Mouse (Mus musculus): ENCODE data around the gene Krtap15. TPM values are rescaled to one million over a fixed set of nuclear protein-coding genes. Genes with fewer than 3 reads are reported as not detected.

Krtap15 gene
- polyA plus RNA-seq, 1 experiment from 2014 or later: not detected

- DNase-seq (ENCODE audit: low spot score): no peak
- no peaks in the 10 kb centered on the region for H3K4me1 ChIP-seq
- no peak within 1 kb of the TSS for H3K4me3 ChIP-seq
- no peaks in the 10 kb centered on the region for H3K27me3 ChIP-seq (replicated peaks; ENCODE audit: low read depth, poor library complexity, severe bottlenecking)
- WGBS: 97% methylated on average over 3 of the region's 3 CpGs
- no peaks in the 10 kb centered on the region for H3K9me3 ChIP-seq
- H3K27ac ChIP-seq (replicated peaks): no peak within 1 kb of the TSS
- H3K36me3 ChIP-seq (replicated peaks): no peaks in the 10 kb centered on the region
Observed at GRCm38 (mm10) chr16:88874169-88874568, 54.2 kb downstream of the Krtap15 start, which contains the start of gene Krtap19-2. TSS of gene Krtap19-2 (minus strand) at chr16:88874269.

- Histone ChIP-seq H3K9me3 (no peaks in the 10 kb centered on the region), H3K27me3 (replicated peaks; ENCODE audit: low read depth, poor library complexity, severe bottlenecking) (no peaks in the 10 kb centered on the region), H3K4me3 (no peak within 1 kb of the TSS), H3K36me3 (replicated peaks) (no peaks in the 10 kb centered on the region), H3K4me1 (no peaks in the 10 kb centered on the region), H3K27ac (replicated peaks) (no peak within 1 kb of the TSS)
- WGBS: 88% methylated on average over 2 of the region's 2 CpGs
- DNase-seq (ENCODE audit: low spot score): no peak
Observed at GRCm38 (mm10) chr16:88877938-88878337, 57.9 kb downstream of the Krtap15 start, which contains the start of gene Krtap19-3. TSS of gene Krtap19-3 (minus strand) at chr16:88878038.

Other genes starting within 250 kb of the Krtap15 start
- gene Krtap24-1, start 207.9 kb upstream of the Krtap15 start, polyA plus RNA-seq (2016; fragmentation: Nextera tagmentation; extraction: Ambion mirVana): not detected in 2 replicates
- gene 2310079G19Rik, start 192.5 kb upstream of the Krtap15 start, polyA plus RNA-seq (2016; fragmentation: Nextera tagmentation; extraction: Ambion mirVana): not detected in 2 replicates
- gene Krtap26-1, start 172.4 kb upstream of the Krtap15 start, polyA plus RNA-seq (2016; fragmentation: Nextera tagmentation; extraction: Ambion mirVana): not detected in 2 replicates
- gene Krtap27-1, start 148.5 kb upstream of the Krtap15 start, polyA plus RNA-seq (2016; fragmentation: Nextera tagmentation; extraction: Ambion mirVana): not detected in 2 replicates
- not detected in 2 replicates for gene 2310061N02Rik, start 112.3 kb upstream of the Krtap15 start, polyA plus RNA-seq (2016; fragmentation: Nextera tagmentation; extraction: Ambion mirVana)
- gene Krtap13-1, start 91.4 kb upstream of the Krtap15 start, polyA plus RNA-seq (2016; fragmentation: Nextera tagmentation; extraction: Ambion mirVana): not detected in 2 replicates
- gene Krtap13, start 68.6 kb upstream of the Krtap15 start, polyA plus RNA-seq (2016; fragmentation: Nextera tagmentation; extraction: Ambion mirVana): not detected in 2 replicates
- gene 2310034C09Rik, start 61.4 kb upstream of the Krtap15 start, polyA plus RNA-seq (2016; fragmentation: Nextera tagmentation; extraction: Ambion mirVana): not detected in 2 replicates
- not detected in 2 replicates for gene 2310057N15Rik, start 46.0 kb upstream of the Krtap15 start, polyA plus RNA-seq (2016; fragmentation: Nextera tagmentation; extraction: Ambion mirVana)
- not detected in 2 replicates for gene Gm5965, start 42.3 kb upstream of the Krtap15 start, polyA plus RNA-seq (2016; fragmentation: Nextera tagmentation; extraction: Ambion mirVana)
- not detected in 2 replicates for gene Gm20741, start 8.0 kb upstream of the Krtap15 start, polyA plus RNA-seq (2016; fragmentation: Nextera tagmentation; extraction: Ambion mirVana)
- not detected in 2 replicates for gene Krtap14, start 5.9 kb downstream of the Krtap15 start, polyA plus RNA-seq (2016; fragmentation: Nextera tagmentation; extraction: Ambion mirVana)
- gene Krtap19-1, start 49.2 kb downstream of the Krtap15 start, polyA plus RNA-seq (2016; fragmentation: Nextera tagmentation; extraction: Ambion mirVana): not detected in 2 replicates
- not detected in 2 replicates for gene Krtap19-2, start 54.1 kb downstream of the Krtap15 start, polyA plus RNA-seq (2016; fragmentation: Nextera tagmentation; extraction: Ambion mirVana)
- not detected in 2 replicates for gene Krtap19-3, start 57.8 kb downstream of the Krtap15 start, polyA plus RNA-seq (2016; fragmentation: Nextera tagmentation; extraction: Ambion mirVana)
- not detected in 2 replicates for gene Krtap19-4, start 64.9 kb downstream of the Krtap15 start, polyA plus RNA-seq (2016; fragmentation: Nextera tagmentation; extraction: Ambion mirVana)
- not detected in 2 replicates for gene Krtap19-5, start 76.2 kb downstream of the Krtap15 start, polyA plus RNA-seq (2016; fragmentation: Nextera tagmentation; extraction: Ambion mirVana)
- not detected in 2 replicates for gene Krtap19-9b, start 112.0 kb downstream of the Krtap15 start, polyA plus RNA-seq (2016; fragmentation: Nextera tagmentation; extraction: Ambion mirVana)
- not detected in 2 replicates for gene Krtap16-3, start 142.7 kb downstream of the Krtap15 start, polyA plus RNA-seq (2016; fragmentation: Nextera tagmentation; extraction: Ambion mirVana)
- gene Krtap22-2, start 190.5 kb downstream of the Krtap15 start, polyA plus RNA-seq (2016; fragmentation: Nextera tagmentation; extraction: Ambion mirVana): not detected in 2 replicates
- not detected in 2 replicates for gene Gm10229, start 195.1 kb downstream of the Krtap15 start, polyA plus RNA-seq (2016; fragmentation: Nextera tagmentation; extraction: Ambion mirVana)
- not detected in 2 replicates for gene Krtap6-1, start 211.5 kb downstream of the Krtap15 start, polyA plus RNA-seq (2016; fragmentation: Nextera tagmentation; extraction: Ambion mirVana)
- not detected in 2 replicates for gene Gm10228, start 221.3 kb downstream of the Krtap15 start, polyA plus RNA-seq (2016; fragmentation: Nextera tagmentation; extraction: Ambion mirVana)
- not detected in 2 replicates for gene Krtap6-5, start 227.7 kb downstream of the Krtap15 start, polyA plus RNA-seq (2016; fragmentation: Nextera tagmentation; extraction: Ambion mirVana)
- gene 1110025L11Rik, start 243.8 kb downstream of the Krtap15 start, polyA plus RNA-seq (2016; fragmentation: Nextera tagmentation; extraction: Ambion mirVana): not detected in 2 replicates

Data from embryonic facial prominence, embryonic 10.5 days (tissue).